Mouse (Mus musculus) liver, adult 2 months (tissue): ENCODE results near the gene Gramd4. TPM values are rescaled to one million over a fixed set of nuclear protein-coding genes. Genes with fewer than 3 reads are reported as not detected.

ENCODE experiments used
- DNase-seq: peaks from one replicate; pipeline ENCODE4 v3.0.0-alpha.2; 2011; ENCODE audit warnings: low read depth, low spot score; ENCODE audit errors: extremely low read depth
- H3K27ac ChIP-seq: fragments of 200-500 bp; replicated peaks from 2 replicates; pipeline ENCODE4 v1.5.1; 2012; ENCODE audit warnings: low read depth, mild to moderate bottlenecking, control low read depth, inconsistent platforms, low read length; ENCODE audit not compliant: insufficient read depth
- H3K27me3 ChIP-seq: fragments of 200-500 bp; 2 replicates; pipeline ENCODE4 v1.6.1; 2012; ENCODE audit warnings: mild to moderate bottlenecking, moderate library complexity, low read length, inconsistent platforms; ENCODE audit not compliant: control insufficient read depth, insufficient read depth
- H3K36me3 ChIP-seq: fragments of 200-500 bp; 2 replicates; pipeline ENCODE4 v1.6.1; 2012; ENCODE audit warnings: low read length, inconsistent platforms; ENCODE audit not compliant: control insufficient read depth, insufficient read depth
- H3K4me1 ChIP-seq: fragments of 200-500 bp; 2 replicates; pipeline ENCODE4 v1.6.1; 2011; ENCODE audit warnings: low read length; ENCODE audit not compliant: control insufficient read depth, insufficient read depth
- H3K4me3 ChIP-seq: fragments of 200-500 bp; 2 replicates; pipeline ENCODE4 v1.5.1; 2011; ENCODE audit warnings: low read depth, mild to moderate bottlenecking, control low read depth, low read length, moderate library complexity; ENCODE audit not compliant: insufficient read depth
- H3K79me2 ChIP-seq: fragments of 200-500 bp; 2 replicates; pipeline ENCODE4 v1.6.1; 2012; ENCODE audit warnings: inconsistent platforms, mild to moderate bottlenecking, low read length, moderate library complexity; ENCODE audit not compliant: control insufficient read depth, insufficient read depth
- H3K9ac ChIP-seq: fragments of 200-500 bp; 2 replicates; pipeline ENCODE4 v1.6.1; 2012; ENCODE audit warnings: low read depth, mild to moderate bottlenecking, control low read depth, inconsistent platforms, low read length
- CTCF ChIP-seq: fragments of 200-500 bp; IDR thresholded peaks from 2 replicates; pipeline ENCODE4 v1.5.1; 2011; ENCODE audit warnings: low read depth, low read length, control low read depth
- POLR2A ChIP-seq: fragments of 200-500 bp; IDR thresholded peaks from 2 replicates; pipeline ENCODE4 v1.6.1; 2011; ENCODE audit warnings: low read length, control low read depth; ENCODE audit not compliant: insufficient read depth; ENCODE audit errors: extremely low read depth
- WGBS: fragments of 180-500 bp; shearing (Covaris S2); methylation state at CpG from one replicate; pipeline ENCODE4 v1.1.7; 2018; 5-methylcytosine and 5-hydroxymethylcytosine counted together
- polyA plus RNA-seq: library from polyadenylated mRNA; depleted of rRNA; stranded (reverse); fragments of >200 nt; gene quantifications from 2 replicates; pipeline ENCODE4 v1.2.3, GENCODE M21; 2012
- total RNA-seq: library from RNA; depleted of rRNA; stranded (reverse); fragments of >200 nt; gene quantifications from 2 replicates; pipeline ENCODE4 v1.2.3, GENCODE M21; 2014

The Gramd4 gene
- total and polyA plus RNA-seq, 2 experiments = 2.4 to 6.0 TPM

DNA sequence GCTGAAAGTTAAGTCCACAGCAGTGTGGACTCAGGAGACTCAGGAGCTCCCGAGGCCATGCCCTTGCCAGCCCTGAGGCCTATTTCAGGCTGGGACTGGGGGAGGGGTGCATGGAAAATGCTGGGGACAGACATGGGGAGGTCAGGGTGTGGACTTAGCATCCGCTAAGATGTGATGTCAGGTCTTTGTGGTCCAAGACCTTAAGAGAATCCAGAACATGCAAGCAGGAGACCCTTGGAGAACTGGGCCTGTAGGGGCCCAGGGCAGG, 18.5 kb downstream of the Gramd4 start:
- Histone ChIP-seq H3K27ac (no peak overlapping the region), H3K9ac (no peak overlapping the region), H3K4me3 (no peak overlapping the region), H3K36me3 (no peaks in the 10 kb centered on the region), H3K27me3 (no peaks in the 10 kb centered on the region), H3K4me1 (peaks cover 4% of the 10 kb centered on the region; the same call in 1 of the 2 replicates), H3K79me2 (peaks cover 4% of the 10 kb centered on the region; the same call in 1 of the 2 replicates)
- no peak for DNase-seq
- WGBS = 73% methylated on average over 2 of the region's 2 CpGs
- TF ChIP-seq POLR2A = no peak
- TF ChIP-seq CTCF = no peak

DNA sequence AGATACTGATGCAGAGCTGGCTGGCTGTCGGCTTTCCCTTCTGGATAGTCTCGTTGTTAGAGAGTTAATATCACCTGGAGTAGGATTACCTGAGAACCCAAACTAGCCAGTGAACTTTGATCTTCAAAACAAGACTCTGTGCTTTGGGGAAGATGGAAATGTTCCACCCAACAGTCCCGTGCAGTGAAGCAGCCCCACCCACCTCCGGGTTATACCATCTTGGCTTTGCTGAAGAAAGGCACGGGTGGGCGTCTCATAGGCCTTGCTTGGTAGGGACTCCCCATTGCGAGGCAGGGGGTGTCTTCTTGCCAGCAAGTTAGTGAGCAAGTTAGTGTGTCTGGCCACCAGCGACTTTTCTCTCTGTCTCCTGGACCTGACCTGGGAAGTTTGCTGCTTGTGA, 18.9 kb downstream of the Gramd4 start:
- no peak for DNase-seq
- H3K4me3 ChIP-seq = no peak overlapping the region
- H3K4me1 ChIP-seq = peaks cover 4% of the 10 kb centered on the region; the same call in 1 of the 2 replicates
- peaks cover 4% of the 10 kb centered on the region; the same call in 1 of the 2 replicates for H3K79me2 ChIP-seq
- no peak overlapping the region for H3K27ac ChIP-seq
- no peaks in the 10 kb centered on the region for H3K36me3 ChIP-seq
- WGBS = 75% methylated on average over 8 of the region's 8 CpGs
- no peak overlapping the region for H3K9ac ChIP-seq
- H3K27me3 ChIP-seq = no peaks in the 10 kb centered on the region
- no peak for TF ChIP-seq CTCF
- TF ChIP-seq POLR2A = no peak

DNA sequence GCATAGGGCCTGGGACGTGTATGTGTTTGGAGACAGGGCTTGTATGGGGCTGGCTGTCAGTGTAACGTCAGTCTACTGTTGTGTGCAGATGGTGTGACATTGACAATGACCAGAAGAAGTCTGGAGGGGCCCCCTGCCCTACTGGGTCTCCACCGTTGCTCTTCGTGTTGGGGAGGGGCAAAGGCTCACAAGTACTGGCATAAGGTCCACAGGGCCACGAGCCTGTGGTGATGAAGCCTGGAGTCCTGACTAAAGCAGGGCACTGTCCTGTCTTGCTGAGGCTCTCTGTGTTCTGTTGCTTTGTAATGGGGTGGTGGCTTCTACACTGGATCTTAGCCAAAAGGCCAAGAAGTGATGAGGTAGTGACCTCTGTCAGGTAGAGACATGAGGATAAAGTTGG, 20.4 kb downstream of the Gramd4 start:
- no peak for DNase-seq
- no peaks in the 10 kb centered on the region for H3K27me3 ChIP-seq
- no peak overlapping the region for H3K27ac ChIP-seq
- peaks cover 6% of the 10 kb centered on the region; the same call in 1 of the 2 replicates for H3K79me2 ChIP-seq
- no peak overlapping the region for H3K9ac ChIP-seq
- H3K36me3 ChIP-seq = no peaks in the 10 kb centered on the region
- H3K4me1 ChIP-seq = peaks cover 4% of the 10 kb centered on the region; the same call in 1 of the 2 replicates
- TF ChIP-seq CTCF (no peak), POLR2A (no peak)
- WGBS = 79% methylated on average over 5 of the region's 5 CpGs
- H3K4me3 ChIP-seq = no peak overlapping the region

- H3K4me3 ChIP-seq = no peak overlapping the region
- H3K79me2 ChIP-seq = peaks cover 8% of the 10 kb centered on the region; the same call in 1 of the 2 replicates
- H3K27me3 ChIP-seq = no peaks in the 10 kb centered on the region
- no peak overlapping the region for H3K9ac ChIP-seq
- H3K36me3 ChIP-seq = no peaks in the 10 kb centered on the region
- H3K27ac ChIP-seq = no peak overlapping the region
- H3K4me1 ChIP-seq = peaks cover 4% of the 10 kb centered on the region; the same call in 1 of the 2 replicates
- no peak for DNase-seq
- no peak for TF ChIP-seq POLR2A
- no peak for TF ChIP-seq CTCF
- WGBS = 81% methylated on average over 18 of the region's 18 CpGs
Measured at GRCm38 (mm10) chr15:86078481-86079216, 21.2 kb downstream of the Gramd4 start.

DNA sequence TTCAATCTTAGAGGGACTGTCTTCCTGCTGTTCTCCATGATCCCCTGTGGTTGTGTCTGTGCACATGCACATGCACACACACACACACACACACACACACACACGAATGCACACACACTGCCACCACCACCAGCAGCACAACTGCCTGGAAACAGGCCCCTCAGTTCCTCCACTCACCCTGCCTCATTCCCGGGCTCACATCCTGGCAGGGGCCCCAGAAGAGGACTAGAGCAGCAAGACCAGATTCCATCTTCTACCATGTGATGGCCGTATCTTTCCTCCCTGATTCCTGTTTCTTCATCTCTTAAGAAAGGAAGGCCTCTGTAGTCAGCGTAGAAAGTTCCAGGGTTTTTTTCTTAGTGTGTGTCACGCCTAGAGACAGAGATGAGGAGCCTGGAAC, 22.0 kb downstream of the Gramd4 start:
- DNase-seq = no peak

DNA sequence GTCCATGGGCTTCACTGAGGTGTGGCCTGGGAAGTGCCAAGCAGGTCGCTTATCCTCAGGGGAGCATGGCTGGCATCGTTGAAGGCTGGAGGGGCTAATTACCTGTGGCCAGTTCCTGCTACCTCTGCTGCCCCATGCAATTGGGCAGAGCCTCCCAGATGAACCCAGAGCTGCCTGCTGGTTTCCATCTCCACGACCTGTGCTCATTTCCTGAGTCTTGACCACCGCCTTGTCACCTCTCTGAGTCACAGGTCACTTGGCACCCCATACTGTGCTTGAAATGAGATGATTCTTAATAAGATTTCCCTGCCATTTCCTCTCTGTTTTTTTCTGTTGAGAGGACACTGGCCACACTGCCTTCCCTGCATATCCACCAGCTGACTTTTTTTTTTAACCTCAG, 22.4 kb downstream of the Gramd4 start:
- DNase-seq = no peak
- Histone ChIP-seq H3K4me1 (peaks cover 4% of the 10 kb centered on the region; the same call in 1 of the 2 replicates), H3K27me3 (no peaks in the 10 kb centered on the region), H3K4me3 (no peak overlapping the region), H3K27ac (no peak overlapping the region), H3K9ac (no peak overlapping the region), H3K36me3 (no peaks in the 10 kb centered on the region), H3K79me2 (peaks cover 8% of the 10 kb centered on the region; the same call in 1 of the 2 replicates)
- 65% methylated on average over 4 of the region's 4 CpGs for WGBS
- no peak for TF ChIP-seq POLR2A
- TF ChIP-seq CTCF = no peak

More for the DNA sequence above, 22.0 kb downstream of the Gramd4 start:
- no peak overlapping the region for H3K27ac ChIP-seq
- peaks cover 8% of the 10 kb centered on the region; the same call in 1 of the 2 replicates for H3K79me2 ChIP-seq
- TF ChIP-seq CTCF = no peak
- no peak for TF ChIP-seq POLR2A
- peaks cover 4% of the 10 kb centered on the region; the same call in 1 of the 2 replicates for H3K4me1 ChIP-seq
- no peak overlapping the region for H3K4me3 ChIP-seq
- 75% methylated on average over 5 of the region's 5 CpGs for WGBS
- H3K9ac ChIP-seq = no peak overlapping the region
- no peaks in the 10 kb centered on the region for H3K36me3 ChIP-seq
- H3K27me3 ChIP-seq = no peaks in the 10 kb centered on the region
